Mouse (Mus musculus): ENCODE results near the gene Kmt2b.
A peak's percentile ranks its signal among the peaks of the same experiment; 100 is the strongest.

Gene Kmt2b

GRCm38 (mm10) chr7:30588676-30589434, at the start of gene Kmt2b:
Gene Kmt2b (minus strand): TSS chr7:30588726.
- DNase-seq = peak; percentile 98

DNA sequence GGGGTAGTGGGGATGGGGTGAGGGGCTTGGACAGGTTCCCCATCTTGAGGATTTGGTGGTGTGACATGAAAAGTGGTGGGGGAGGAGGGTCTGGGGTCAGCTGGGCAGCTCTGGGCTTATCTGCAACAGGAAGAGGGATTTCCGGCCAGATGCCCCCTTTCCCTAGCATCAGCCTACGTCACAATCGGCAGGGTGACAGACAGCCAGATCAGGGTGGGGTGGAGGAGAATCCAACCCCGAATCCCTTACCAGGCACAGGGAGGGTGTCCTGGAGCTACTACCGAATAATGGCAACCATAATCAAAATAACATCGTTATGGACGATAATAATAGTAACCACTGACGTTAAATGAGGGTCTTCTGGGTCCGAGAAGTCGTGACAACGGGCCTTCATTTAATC, 47.9 kb upstream of the Kmt2b start:
- DNase-seq = no peak

GRCm38 (mm10) chr7:30635752-30636151, 47.2 kb upstream of the Kmt2b start, which contains the start of gene Etv2:
Gene Etv2 (minus strand): TSS chr7:30635852.
- DNase-seq = no peak

DNA sequence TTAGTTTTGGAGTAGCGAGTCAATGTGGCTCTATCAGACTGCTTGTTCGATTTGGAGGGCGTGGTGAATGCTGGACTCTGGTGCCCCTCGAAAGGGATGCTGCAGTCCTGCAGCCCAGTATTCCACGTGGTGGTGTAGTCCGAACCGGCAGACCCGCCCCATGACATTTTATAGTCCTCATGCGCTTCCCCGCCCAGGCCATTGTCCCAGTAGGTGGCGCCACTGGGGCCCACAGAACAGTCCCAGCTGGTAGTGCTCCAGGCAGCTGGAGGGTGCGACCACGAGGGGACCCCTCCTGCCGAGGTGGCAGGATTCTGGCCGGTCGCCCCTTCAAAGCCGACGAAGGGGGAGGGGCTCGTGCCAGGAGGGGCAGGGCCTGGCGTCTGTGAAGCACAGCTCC, 46.1 kb upstream of the Kmt2b start:
- peak; percentile 41 for DNase-seq

DNA sequence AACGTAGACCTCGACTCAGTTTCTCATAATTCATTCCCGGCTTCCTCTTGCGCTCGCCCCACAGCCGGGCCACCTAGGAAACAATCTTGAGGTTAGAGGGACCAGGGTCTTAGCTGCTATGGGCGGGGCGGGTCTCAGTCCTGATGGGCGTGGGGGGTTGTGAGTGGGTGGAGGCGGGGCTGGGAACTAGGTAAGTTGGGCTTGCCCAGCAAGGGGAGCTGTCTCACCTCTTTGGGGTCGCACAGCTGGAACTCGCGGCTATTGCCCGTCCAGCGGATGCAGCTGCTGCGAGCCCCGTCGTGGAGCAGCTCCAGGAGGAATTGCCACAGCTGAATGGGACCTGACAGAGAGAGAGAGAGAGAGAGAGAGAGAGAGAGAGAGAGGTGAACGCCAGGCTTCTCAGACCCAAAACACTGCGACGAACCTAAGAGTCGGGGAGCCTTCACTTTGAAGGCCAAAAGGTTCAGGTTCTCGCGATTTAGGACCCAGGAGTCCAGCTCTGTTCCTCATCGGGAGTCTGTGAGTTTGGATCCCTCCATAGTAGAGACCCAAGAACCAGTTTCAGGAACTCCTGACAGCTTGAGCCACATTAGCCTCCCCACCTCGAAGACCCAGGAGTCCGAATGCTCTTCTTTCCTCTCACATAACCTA, 45.4 kb upstream of the Kmt2b start:
- no peak for DNase-seq

DNA sequence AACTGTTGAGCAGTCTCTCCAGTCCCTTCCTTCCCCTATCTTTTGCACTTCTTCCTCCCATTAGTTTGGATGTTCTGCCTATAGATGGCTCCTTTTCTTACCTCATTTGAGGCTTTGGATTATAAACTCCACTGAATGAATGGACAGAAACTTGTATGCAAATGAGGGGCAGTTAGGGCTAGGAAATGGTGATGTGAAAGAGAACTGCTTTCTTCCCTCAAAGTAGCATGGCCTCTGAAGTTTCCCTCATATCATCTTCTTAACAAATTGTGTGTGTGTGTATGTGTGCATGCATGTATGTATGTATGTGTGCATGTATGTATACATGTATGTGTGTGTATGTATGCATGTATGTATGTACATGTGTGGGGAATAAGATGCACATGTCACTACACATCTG, 40.5 kb upstream of the Kmt2b start:
- no peak for DNase-seq

DNA sequence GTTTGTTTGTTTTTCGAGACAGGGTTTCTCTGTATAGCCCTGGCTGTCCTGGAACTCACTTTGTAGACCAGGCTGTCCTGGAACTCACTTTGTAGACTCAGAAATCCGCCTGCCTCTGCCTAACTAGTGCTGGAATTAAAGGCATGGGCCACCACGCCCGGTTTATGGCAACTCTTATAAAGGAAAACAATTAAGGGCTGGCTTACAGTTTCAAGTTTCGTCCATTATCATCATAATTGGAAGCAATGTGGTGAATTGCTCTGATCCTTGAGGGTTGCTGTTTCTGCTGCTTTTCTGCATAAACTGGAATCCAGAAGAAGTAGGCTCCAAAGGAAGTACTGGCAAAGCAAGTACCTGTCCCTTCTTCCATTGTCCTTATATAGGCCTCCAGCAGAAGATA, 38.1 kb upstream of the Kmt2b start:
- no peak for DNase-seq

DNA sequence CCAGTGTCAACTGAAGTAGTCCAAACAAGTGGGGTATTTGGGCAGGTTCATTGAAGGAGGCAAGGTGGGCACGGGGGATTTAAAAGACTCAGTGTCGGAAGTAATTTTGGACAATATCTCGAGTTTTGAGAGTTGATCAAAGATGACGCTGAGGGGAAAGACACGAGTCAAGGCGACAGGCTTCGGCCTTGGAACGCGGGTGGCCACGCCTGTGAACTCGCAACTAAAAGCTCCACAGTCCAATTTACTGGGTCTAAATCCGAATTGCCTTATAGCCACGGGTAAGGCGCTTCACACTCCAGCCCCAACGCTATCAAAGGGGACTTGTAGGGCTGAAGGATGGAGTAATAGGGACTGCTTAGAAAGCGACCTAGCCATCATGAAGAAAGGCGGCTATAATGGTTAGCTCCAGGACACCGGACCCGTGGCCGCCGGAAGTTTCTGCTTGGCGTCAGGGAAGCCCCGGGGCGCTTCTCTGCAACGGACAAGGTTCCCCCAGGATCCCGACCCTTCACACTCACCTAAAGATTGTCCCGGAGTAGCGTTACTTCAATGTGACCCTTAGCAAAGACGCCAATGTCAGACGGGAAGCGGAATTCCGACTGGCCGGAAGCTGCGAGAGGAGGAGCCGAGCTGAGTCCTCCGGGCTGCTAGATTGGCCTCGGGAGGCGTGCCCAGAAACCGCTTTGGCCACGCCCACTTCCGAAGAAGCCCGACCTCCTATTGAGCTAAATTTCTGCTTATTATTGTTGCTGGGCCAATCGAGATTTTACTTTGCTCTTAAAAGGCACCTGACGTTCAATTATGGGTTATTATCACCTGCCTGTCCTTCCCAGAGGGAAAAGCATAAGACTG, 37.2 kb upstream of the Kmt2b start, which contains the start of gene Cox6b1:
Gene Cox6b1, minus strand, starts transcription at position 622 of the 855 bp plus-strand sequence.
- peak; percentile 92 for DNase-seq

DNA sequence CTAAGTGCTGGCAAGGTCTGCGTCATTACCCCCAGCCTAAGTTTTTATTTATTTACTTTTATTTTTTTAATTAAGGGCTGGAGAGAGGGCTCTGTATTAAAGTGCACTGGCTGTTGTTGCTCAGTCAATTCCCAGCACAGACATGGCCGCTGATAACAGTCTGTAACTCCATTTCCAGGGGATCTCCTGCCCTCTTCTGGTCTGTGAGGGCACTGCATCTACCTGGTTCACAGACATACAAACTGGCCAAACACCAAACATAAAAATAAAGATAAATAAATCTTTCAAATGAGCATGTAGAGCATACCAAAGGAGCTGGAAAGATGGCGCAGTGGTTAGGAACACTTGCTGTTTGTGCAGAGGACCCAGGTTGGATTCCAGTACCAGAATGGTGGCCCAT, 30.7 kb upstream of the Kmt2b start:
- DNase-seq = peak; percentile 36

DNA sequence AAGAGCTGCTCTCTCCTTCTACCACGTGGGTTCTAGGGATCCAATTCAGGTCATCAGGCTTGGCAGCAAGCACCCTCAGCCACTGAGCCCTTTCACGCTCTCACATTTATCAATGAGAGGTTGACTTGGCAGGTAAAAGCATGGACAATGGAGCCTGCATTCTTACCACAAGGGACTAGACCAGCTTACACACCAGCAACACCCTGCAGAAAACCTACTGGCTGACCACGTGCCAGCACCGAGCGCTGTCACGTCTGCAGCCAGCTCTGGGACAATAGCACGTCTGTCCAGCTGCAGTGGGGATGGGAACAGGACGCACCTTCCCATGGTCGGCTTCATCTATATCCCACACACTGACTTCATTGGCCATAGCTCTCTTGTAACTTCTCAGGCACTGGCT, 30.1 kb upstream of the Kmt2b start:
- DNase-seq = no peak

GRCm38 (mm10) chr7:30615049-30615760, 26.7 kb upstream of the Kmt2b start:
- no peak for DNase-seq

DNA sequence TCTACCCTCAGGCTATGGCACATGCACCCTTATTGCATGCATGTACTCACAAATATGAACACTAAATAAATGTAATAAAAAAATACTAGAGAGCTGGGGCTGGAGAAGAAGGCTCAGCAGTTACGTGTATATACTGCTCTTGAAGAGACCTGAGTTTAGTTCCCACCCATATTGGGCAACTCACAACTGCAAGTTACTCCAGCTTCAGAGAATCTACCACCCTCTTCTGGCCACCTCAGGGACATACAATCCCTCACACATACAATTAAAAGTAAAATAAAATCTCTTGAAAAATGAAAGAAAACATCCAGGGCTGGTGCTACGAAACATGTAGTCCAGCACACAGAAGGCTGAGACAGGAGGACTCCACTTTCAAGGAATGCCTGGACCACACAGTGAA, 25.9 kb upstream of the Kmt2b start:
- no peak for DNase-seq

DNA sequence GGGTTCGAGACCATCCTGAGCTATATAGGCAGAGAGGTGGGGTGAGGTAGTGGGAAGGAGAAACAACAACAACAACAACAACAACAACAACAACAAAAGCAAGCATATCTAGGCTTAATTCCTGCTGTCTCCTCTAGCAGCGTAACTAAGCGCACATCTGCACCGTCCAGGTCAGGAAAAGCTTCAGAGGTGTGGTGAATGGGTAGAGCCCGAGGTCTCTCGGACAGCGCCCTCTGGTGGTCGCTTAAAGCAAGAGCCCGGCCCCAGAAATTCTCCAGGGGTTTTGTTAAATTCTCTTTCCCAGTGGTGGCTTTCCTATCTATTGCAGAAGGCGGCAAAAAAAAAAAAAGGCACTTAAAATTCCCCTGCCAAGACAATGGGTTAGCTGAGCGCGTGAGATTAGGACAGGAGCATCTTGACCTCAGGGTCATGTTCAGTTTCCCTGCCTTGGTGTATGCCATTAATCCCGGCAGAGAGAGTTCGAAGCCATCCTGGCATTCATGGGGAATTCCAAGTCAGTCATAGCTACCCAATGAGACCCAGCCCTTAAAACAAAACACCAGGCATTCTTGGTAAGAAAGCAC, 25.1 kb upstream of the Kmt2b start:
- peak; percentile 78 for DNase-seq

DNA sequence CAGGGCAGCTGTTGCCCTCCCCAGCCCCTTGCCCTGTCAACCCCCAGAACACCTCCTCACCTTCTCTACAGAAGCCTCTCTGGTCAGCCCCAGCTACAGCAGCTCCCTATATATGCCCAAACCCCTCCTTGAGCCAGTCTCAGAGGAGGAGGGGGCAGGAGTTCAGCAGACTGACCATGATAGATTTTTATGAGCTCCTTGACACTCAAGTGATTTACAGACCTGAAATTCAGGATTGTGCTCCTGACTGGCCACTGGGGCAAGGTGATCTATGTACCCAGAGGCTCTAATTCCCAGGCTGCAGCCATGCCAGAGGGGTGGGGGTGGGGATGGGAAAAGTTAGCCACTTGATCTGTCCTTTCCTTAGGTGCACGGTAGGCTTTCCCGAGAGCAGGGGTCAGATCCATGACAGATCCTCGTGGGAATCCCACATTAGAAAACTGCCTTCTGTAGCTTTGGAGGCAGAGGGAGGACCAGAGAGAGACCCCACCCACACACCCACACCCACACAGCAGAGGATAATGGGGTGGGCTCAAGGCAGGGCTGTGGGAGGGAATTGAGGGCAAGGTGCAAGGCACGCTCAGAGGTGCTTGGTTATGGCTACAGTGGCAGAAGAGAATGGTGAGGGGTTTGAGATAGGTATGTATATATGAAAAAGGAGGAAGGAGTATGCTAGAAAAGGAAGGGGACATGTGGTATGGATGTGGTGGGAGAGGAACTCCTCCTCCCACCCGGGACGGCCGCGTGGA, 24.3 kb upstream of the Kmt2b start, which contains the start of gene Upk1a:
Gene Upk1a, minus strand, starts transcription at position 194 of the 749 bp plus-strand sequence.
- no peak for DNase-seq

DNA sequence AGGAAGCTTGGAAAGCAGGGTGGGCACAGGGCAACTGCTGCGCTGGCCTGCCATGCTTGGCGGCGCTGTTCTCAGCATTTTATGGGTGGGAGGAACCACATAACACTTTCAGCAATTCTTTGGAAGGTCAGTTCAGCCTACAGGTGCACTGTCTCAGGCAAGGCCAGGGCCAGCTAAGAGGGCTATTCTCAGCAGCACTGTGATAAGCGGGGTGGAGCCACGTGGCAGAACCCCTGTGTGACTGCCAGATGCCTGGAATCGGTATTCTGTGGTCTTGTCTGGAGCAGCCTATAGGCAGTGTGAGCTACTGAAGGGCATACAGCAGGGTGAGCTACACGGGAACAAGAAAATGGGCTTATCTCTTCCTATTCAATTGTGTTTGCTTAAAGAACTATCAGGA, 21.5 kb upstream of the Kmt2b start:
- DNase-seq = no peak

DNA sequence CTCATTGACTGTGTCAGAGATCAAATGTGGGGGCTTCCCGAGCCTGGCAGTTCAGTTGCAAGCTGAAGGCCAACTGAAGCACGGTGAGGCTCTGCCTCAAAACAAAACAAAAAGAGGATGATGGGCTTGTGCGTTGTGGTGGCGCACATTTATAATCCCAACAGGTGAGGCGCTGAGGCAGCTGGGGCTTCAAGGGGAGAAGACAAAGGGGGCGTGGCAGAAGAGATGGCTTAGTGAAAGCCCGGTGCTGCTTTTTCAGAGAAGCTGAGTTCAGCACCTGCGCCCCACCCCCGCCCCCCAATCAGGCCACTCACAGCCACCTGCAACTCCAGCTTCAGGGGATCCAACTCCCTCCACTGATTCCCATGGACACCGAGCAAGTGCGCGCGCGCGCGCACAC, 19.9 kb upstream of the Kmt2b start:
- DNase-seq = no peak

DNA sequence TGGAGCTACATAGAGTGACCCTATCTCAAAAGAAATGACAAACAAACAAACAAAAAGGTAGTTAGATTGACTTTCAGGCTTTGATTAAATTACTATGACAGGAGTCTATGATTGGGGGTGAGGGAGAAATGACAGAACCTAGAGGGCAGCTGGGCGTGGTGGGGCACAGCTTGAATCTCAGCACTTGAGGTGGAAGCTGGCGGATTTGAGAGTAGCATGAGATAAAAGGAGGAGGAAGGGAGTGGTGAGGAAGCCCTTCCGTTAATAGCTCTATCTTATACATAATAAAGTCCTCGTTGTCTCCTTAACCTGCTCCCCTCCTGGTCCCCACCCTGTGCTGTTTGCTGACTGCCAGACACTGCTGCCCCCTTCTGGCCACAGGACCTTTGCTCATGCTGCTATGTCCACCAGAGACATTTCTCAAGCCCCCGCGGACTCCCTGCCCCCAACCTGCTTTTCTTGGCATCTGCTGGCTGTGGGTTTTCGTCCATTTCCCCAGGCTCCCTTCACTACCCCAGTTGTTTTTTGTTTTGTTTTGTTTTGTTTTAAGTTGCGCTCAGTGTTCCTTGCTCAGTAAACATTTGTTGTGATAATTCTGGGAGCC, 19.3 kb upstream of the Kmt2b start:
- DNase-seq = peak; percentile 74

DNA sequence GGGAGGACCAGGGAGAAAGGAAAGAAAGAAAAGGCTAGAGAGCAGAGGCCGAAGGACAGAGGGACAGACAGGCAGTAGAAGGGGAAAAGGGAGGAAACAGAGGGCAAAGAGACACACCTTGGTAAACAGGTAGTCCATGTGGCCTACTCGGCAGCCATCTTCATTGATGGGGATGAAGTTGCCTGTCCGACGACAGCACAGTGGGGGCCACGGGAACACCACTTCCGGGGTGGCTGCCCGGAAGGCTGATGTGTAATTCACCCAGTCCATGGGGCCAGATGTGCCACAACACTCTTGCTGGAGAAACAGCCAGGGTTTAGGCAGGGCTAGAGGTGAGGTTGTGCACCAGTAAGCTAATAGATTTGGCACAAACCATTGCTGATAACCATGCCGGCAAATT, 16.4 kb upstream of the Kmt2b start:
- no peak for DNase-seq

DNA sequence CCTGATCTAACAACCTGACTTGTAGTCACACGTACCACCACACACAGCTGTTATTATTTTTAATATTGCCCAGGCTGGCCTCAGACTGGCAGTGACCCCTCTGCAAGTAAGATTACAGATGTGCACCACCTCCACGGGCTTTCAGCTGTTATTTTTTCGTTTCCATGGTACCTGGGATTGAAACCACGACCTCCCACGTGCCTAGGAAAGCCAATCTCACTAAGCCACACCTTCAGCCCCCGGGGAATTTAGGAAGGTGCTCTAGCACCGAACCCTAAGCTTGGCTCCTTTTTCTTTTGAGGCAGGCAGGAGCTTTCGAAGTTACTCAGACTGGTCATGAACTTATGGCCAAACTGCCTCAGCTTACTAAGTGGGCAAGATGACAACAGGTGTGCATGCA, 15.9 kb upstream of the Kmt2b start:
- DNase-seq = no peak

DNA sequence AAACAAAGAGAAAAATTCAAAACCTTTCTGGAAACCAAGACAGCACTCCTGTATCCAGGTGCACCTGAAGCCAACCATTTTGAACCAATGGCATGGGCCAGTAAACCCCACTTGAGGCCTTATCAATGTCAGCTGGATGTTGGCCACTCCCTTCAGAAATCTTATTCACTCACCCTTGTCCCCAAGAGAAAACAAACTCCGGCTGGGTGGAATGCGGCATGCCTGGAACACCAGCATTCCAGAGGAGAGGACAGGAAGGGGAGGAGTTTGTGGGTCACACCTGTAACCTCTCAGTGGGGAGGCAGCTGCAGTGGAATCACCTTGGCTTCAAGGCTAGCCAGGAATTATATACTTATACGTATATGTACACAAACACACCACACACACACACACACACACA, 14.1 kb upstream of the Kmt2b start:
- DNase-seq = peak; percentile 79

GRCm38 (mm10) chr7:30600651-30601050, 12.1 kb upstream of the Kmt2b start:
- peak; percentile 64 for DNase-seq
